In genomic region chr19:25670571-25671285, GRCm38 (mm10) we compare ENCODE assay signal across 19 mouse cellular contexts. TPM values are rescaled to one million over a fixed set of nuclear protein-coding genes. Genes with fewer than 3 reads are reported as not detected.
DNase-seq lines count a peak whose midpoint lies in the region; ATAC-seq and TF ChIP-seq lines count a peak whose summit lies in the region.
"Had no signal": no experiment of that assay in that cellular context is flagged by ENCODE, and none has a peak within 500 bp of the region (broad histone marks: within the 10 kb centered on the region; RNA-seq: fewer than 3 reads in every experiment).

No protein-coding gene starts in this region.

- H3K27ac ChIP-seq in forebrain, embryonic 10.5 days = no peak overlapping the region
- H3K27ac ChIP-seq in forebrain, embryonic 15.5 days (replicated peaks) = no peak overlapping the region
- no peak overlapping the region for H3K27ac ChIP-seq in midbrain, embryonic 10.5 days (replicated peaks)
- no peak overlapping the region for H3K27ac ChIP-seq in midbrain, embryonic 15.5 days
- no peak overlapping the region for H3K27ac ChIP-seq in limb, embryonic 14.5 days (replicated peaks; ENCODE audit: low read depth, low read length)
- H3K27ac ChIP-seq: forebrain, embryonic 12.5 days; heart, embryonic 10.5 days; liver, embryonic 12.5 days; macrophage had no signal

- H3K4me1 ChIP-seq in forebrain, embryonic 10.5 days = peaks cover 49% of the 10 kb centered on the region
- H3K4me1 ChIP-seq in forebrain, embryonic 15.5 days = peaks cover 24% of the 10 kb centered on the region
- peaks cover 39% of the 10 kb centered on the region for H3K4me1 ChIP-seq in midbrain, embryonic 10.5 days
- peaks cover 27% of the 10 kb centered on the region for H3K4me1 ChIP-seq in midbrain, embryonic 15.5 days
- peaks cover 17% of the 10 kb centered on the region; the same call in 1 of the 2 replicates for H3K4me1 ChIP-seq in limb, embryonic 14.5 days (ENCODE audit: control insufficient read depth, insufficient read depth, low read length)

- H3K9me3 ChIP-seq in forebrain, embryonic 10.5 days = no peaks in the 10 kb centered on the region
- no peaks in the 10 kb centered on the region for H3K9me3 ChIP-seq in forebrain, embryonic 15.5 days
- no peaks in the 10 kb centered on the region for H3K9me3 ChIP-seq in midbrain, embryonic 10.5 days (replicated peaks)
- H3K9me3 ChIP-seq in midbrain, embryonic 15.5 days = no peaks in the 10 kb centered on the region
- no peaks in the 10 kb centered on the region for H3K9me3 ChIP-seq in limb, embryonic 14.5 days (ENCODE audit: control insufficient read depth, low read length)
- H3K9me3 ChIP-seq: forebrain, embryonic 12.5 days; heart, embryonic 10.5 days; liver, embryonic 12.5 days had no signal

- no peak overlapping the region for H3K4me2 ChIP-seq in forebrain, embryonic 15.5 days (replicated peaks)
- H3K4me2 ChIP-seq in midbrain, embryonic 15.5 days = no peak overlapping the region
- peak overlapping the region; percentile 17; the same call in 1 of the 2 replicates for H3K4me2 ChIP-seq in limb, embryonic 14.5 days (replicated peaks; ENCODE audit: low read depth, low read length, severe bottlenecking)

- ATAC-seq in forebrain, embryonic 15.5 days (replicated peaks) = no peak
- ATAC-seq in midbrain, embryonic 15.5 days (replicated peaks) = no peak
- ATAC-seq in limb, embryonic 14.5 days (ENCODE audit: low FRiP score, low read depth) = no peak
- no peak for ATAC-seq in erythroid progenitor cell, adult 5-6 weeks (replicated peaks; ENCODE audit: low FRiP score, poor library complexity, severe bottlenecking)
- ATAC-seq: liver, embryonic 12.5 days had no signal

- no peak for TF ChIP-seq POLR2A in brain, embryonic 14.5 days (IDR thresholded peaks at IDR 0.05; ENCODE audit: borderline replicate concordance, extremely low read depth, insufficient read depth, insufficient read length, poor library complexity, severe bottlenecking)
- TF ChIP-seq POLR2A in limb, embryonic 14.5 days (IDR thresholded peaks at IDR 0.05; ENCODE audit: borderline replicate concordance, extremely low read depth, insufficient read depth, insufficient read length) = no peak

- no peak for TF ChIP-seq CTCF in brain, embryonic 14.5 days (IDR thresholded peaks at IDR 0.05; ENCODE audit: borderline replicate concordance, extremely low read depth, insufficient read depth, insufficient read length)

- no peaks in the 10 kb centered on the region for H3K36me3 ChIP-seq in forebrain, embryonic 10.5 days (replicated peaks)
- H3K36me3 ChIP-seq in forebrain, embryonic 15.5 days = no peaks in the 10 kb centered on the region
- no peaks in the 10 kb centered on the region for H3K36me3 ChIP-seq in midbrain, embryonic 10.5 days
- no peaks in the 10 kb centered on the region for H3K36me3 ChIP-seq in midbrain, embryonic 15.5 days (replicated peaks)
- H3K36me3 ChIP-seq in limb, embryonic 14.5 days (ENCODE audit: control insufficient read depth, insufficient read depth, low read length) = no peaks in the 10 kb centered on the region
- H3K36me3 ChIP-seq: forebrain, embryonic 12.5 days; heart, embryonic 10.5 days; liver, embryonic 12.5 days had no signal

- peak; percentile 29 for DNase-seq in forebrain, embryonic 10.5 days (ENCODE audit: extremely low spot score, low spot score)
- peak; percentile 37 for DNase-seq in midbrain, embryonic 10.5 days (ENCODE audit: low spot score)
- peak; percentile 46 for DNase-seq in brain, embryonic 14.5 days (ENCODE audit: low read depth)
- DNase-seq in limb, embryonic 14.5 days (ENCODE audit: low spot score) = no peak
- DNase-seq in thymus, postnatal 36 days = no peak
- DNase-seq: adrenal gland, postnatal 25 days; gastrocnemius, postnatal 36 days; kidney, postnatal 4 days had no signal

- H3K4me3 ChIP-seq in forebrain, embryonic 10.5 days = no peak overlapping the region
- H3K4me3 ChIP-seq in forebrain, embryonic 15.5 days = no peak overlapping the region
- H3K4me3 ChIP-seq in midbrain, embryonic 10.5 days = no peak overlapping the region
- H3K4me3 ChIP-seq in midbrain, embryonic 15.5 days = no peak overlapping the region
- H3K4me3 ChIP-seq in limb, embryonic 14.5 days (replicated peaks; ENCODE audit: low read length) = peak overlapping the region; percentile 53
- H3K4me3 ChIP-seq: liver, embryonic 12.5 days had no signal

- no peak overlapping the region for H3K9ac ChIP-seq in forebrain, embryonic 15.5 days (replicated peaks)
- H3K9ac ChIP-seq in midbrain, embryonic 15.5 days = no peak overlapping the region
- H3K9ac ChIP-seq in limb, embryonic 14.5 days (ENCODE audit: low read depth, low read length, severe bottlenecking) = no peak overlapping the region
- H3K9ac ChIP-seq: forebrain, embryonic 12.5 days; liver, embryonic 12.5 days; lung, embryonic 14.5 days had no signal

- under 1% methylated on average over 17 of the region's 17 CpGs for WGBS in forebrain, embryonic 10.5 days
- WGBS in forebrain, embryonic 15.5 days = 2% methylated on average over 17 of the region's 17 CpGs
- WGBS in midbrain, embryonic 10.5 days = under 1% methylated on average over 17 of the region's 17 CpGs
- WGBS in midbrain, embryonic 15.5 days = under 1% methylated on average over 17 of the region's 17 CpGs
- WGBS in limb, embryonic 14.5 days = 3% methylated on average over 17 of the region's 17 CpGs

- H3K27me3 ChIP-seq in forebrain, embryonic 10.5 days (ENCODE audit: poor library complexity, severe bottlenecking) = peaks cover 100% of the 10 kb centered on the region
- H3K27me3 ChIP-seq in forebrain, embryonic 15.5 days = peaks cover 98% of the 10 kb centered on the region
- peaks cover 100% of the 10 kb centered on the region for H3K27me3 ChIP-seq in midbrain, embryonic 10.5 days (ENCODE audit: low read depth, poor library complexity, severe bottlenecking)
- peaks cover 93% of the 10 kb centered on the region for H3K27me3 ChIP-seq in midbrain, embryonic 15.5 days (replicated peaks)
- peaks cover 95% of the 10 kb centered on the region for H3K27me3 ChIP-seq in limb, embryonic 14.5 days (ENCODE audit: control insufficient read depth, insufficient read depth, low read length)

RNA-seq across cellular contexts. Expression of gene Dmrt2, which starts 1.5 kb away (rescaled TPM):
- 0.06 and 0.39 TPM in 2 replicates for polyA plus RNA-seq in forebrain, embryonic 10.5 days (2016; fragmentation: Nextera tagmentation; extraction: Ambion mirVana)
- 1.1 and 1.5 TPM in 2 replicates for polyA plus RNA-seq in forebrain, embryonic 15.5 days (2015; fragmentation: Nextera tagmentation; extraction: Ambion mirVana)
- polyA plus RNA-seq in midbrain, embryonic 10.5 days (2016; fragmentation: Nextera tagmentation; extraction: Ambion mirVana) = 0.05 and 0.16 TPM in 2 replicates
- 0.06 TPM in 1 of 2 replicates, not detected in the other for polyA plus RNA-seq in midbrain, embryonic 15.5 days (2015; fragmentation: Nextera tagmentation; extraction: Ambion mirVana)
- 0.67 and 1.3 TPM in 2 replicates for polyA plus RNA-seq in brain, embryonic 14.5 days (2012; rRNA removed)
- 32.6 and 35.7 TPM in 2 replicates for polyA plus RNA-seq in limb, embryonic 14.5 days (2012; rRNA removed)
- 22.6 and 27.1 TPM in 2 replicates for polyA plus RNA-seq in limb, embryonic 14.5 days (2014; fragmentation: Nextera tagmentation; extraction: Ambion mirVana)
- total RNA-seq in erythroid progenitor cell, adult 5-6 weeks (2015; ENCODE audit: low replicate concordance) = not detected in 2 replicates
- total RNA-seq in erythroid progenitor cell, adult 5-6 weeks (2017; ENCODE audit: low replicate concordance) = not detected in 2 replicates
- total RNA-seq: heart, postnatal 36 days; monocyte, adult 5-6 weeks had no signal
- polyA plus RNA-seq: cerebellum, adult 2 months; macrophage had no signal

Comparison
In these comparisons a context has a peak if more than half of its experiments do, and no peak if none do; other contexts are left out.
1. DNase-seq: peak in forebrain, embryonic 10.5 days (single experiment), midbrain, embryonic 10.5 days (single experiment) and brain, embryonic 14.5 days (single experiment); none in limb, embryonic 14.5 days (single experiment) and thymus, postnatal 36 days (0 of 2).